In genomic region chr11:59329616-59330015, GRCm38 (mm10) we compare ENCODE assay signal across 18 mouse cellular contexts. TPM values are rescaled to one million over a fixed set of nuclear protein-coding genes. Genes with fewer than 3 reads are reported as not detected.
A peak's percentile ranks its signal among the peaks of the same experiment; 100 is the strongest.
DNase-seq lines count a peak whose midpoint lies in the region; ATAC-seq and TF ChIP-seq lines count a peak whose summit lies in the region.
"Had no signal": no experiment of that assay in that cellular context is flagged by ENCODE, and none has a peak within 500 bp of the region (broad histone marks: within the 10 kb centered on the region; RNA-seq: fewer than 3 reads in every experiment).

No protein-coding gene starts in this region.

- H3K9me3 ChIP-seq in kidney, postnatal 0 days (replicated peaks; ENCODE audit: low read length), result no peaks in the 10 kb centered on the region
- H3K9me3 ChIP-seq in embryonic facial prominence, embryonic 14.5 days (ENCODE audit: control insufficient read depth, low read length), result no peaks in the 10 kb centered on the region
- H3K9me3 ChIP-seq in hindbrain, embryonic 14.5 days (ENCODE audit: control insufficient read depth, low read length), result no peaks in the 10 kb centered on the region
- H3K9me3 ChIP-seq in midbrain, embryonic 15.5 days, result no peaks in the 10 kb centered on the region
- H3K9me3 ChIP-seq: liver, embryonic 12.5 days; stomach, embryonic 15.5 days had no signal

- no peaks in the 10 kb centered on the region for H3K36me3 ChIP-seq in kidney, postnatal 0 days (ENCODE audit: insufficient read depth, low read length)
- 0 out of 2 replicates have a peak, but pooled peaks cover 9% of the 10 kb centered on the region for H3K36me3 ChIP-seq in embryonic facial prominence, embryonic 14.5 days (ENCODE audit: control insufficient read depth, insufficient read depth, low read length)
- H3K36me3 ChIP-seq in hindbrain, embryonic 14.5 days (replicated peaks; ENCODE audit: control insufficient read depth, insufficient read depth), result no peaks in the 10 kb centered on the region
- no peaks in the 10 kb centered on the region for H3K36me3 ChIP-seq in midbrain, embryonic 15.5 days (replicated peaks)
- H3K36me3 ChIP-seq: liver, embryonic 12.5 days; stomach, embryonic 15.5 days had no signal

- ATAC-seq in kidney, postnatal 0 days (replicated peaks; ENCODE audit: low FRiP score, low read depth), result no peak
- ATAC-seq in embryonic facial prominence, embryonic 14.5 days (ENCODE audit: low read depth), result no peak
- peak; percentile 41; the same call in 1 of the 2 replicates for ATAC-seq in hindbrain, embryonic 14.5 days (ENCODE audit: low FRiP score)
- ATAC-seq in midbrain, embryonic 15.5 days (replicated peaks), result 0 out of 2 replicates have a peak, but pooled peaks have one; percentile 57
- no peak for ATAC-seq in megakaryocyte progenitor cell, adult 5-6 weeks (replicated peaks; ENCODE audit: poor library complexity)
- ATAC-seq: liver, embryonic 12.5 days; Patski had no signal

- H3K9ac ChIP-seq in kidney, postnatal 0 days (ENCODE audit: low read depth, low read length), result peak overlapping the region; percentile 9; the same call in 1 of the 2 replicates
- peak overlapping the region; percentile 35; the same call in 1 of the 2 replicates for H3K9ac ChIP-seq in embryonic facial prominence, embryonic 14.5 days (ENCODE audit: low read depth, low read length)
- H3K9ac ChIP-seq in hindbrain, embryonic 14.5 days, result 0 out of 2 replicates have a peak overlapping the region, but pooled peaks have one; percentile 12
- no peak overlapping the region for H3K9ac ChIP-seq in midbrain, embryonic 15.5 days
- H3K9ac ChIP-seq: liver, embryonic 12.5 days; stomach, embryonic 15.5 days had no signal

- DNase-seq in kidney, postnatal 0 days (ENCODE audit: low spot score), result no peak
- no peak for DNase-seq in kidney, adult 8-10 months
- DNase-seq in embryonic facial prominence, embryonic 14.5 days (ENCODE audit: low spot score), result no peak
- no peak for DNase-seq in hindbrain, embryonic 14.5 days (ENCODE audit: low spot score)
- DNase-seq in heart, postnatal 14 days, result no peak
- DNase-seq: cerebellum, adult 9-11 months; kidney, postnatal 14 days; lung, postnatal 36 days had no signal

- no peak overlapping the region for H3K4me2 ChIP-seq in kidney, postnatal 0 days (ENCODE audit: low read length)
- H3K4me2 ChIP-seq in embryonic facial prominence, embryonic 14.5 days (ENCODE audit: low read depth, low read length), result no peak overlapping the region
- no peak overlapping the region for H3K4me2 ChIP-seq in hindbrain, embryonic 14.5 days (replicated peaks)
- H3K4me2 ChIP-seq in midbrain, embryonic 15.5 days, result no peak overlapping the region
- H3K4me2 ChIP-seq: liver, embryonic 12.5 days; stomach, embryonic 15.5 days had no signal

- intact Hi-C loops in heart, postnatal 14 days (cut with DNase I), result loop anchor here (1.0 kb wide), 1 partner anchor 21 kb away; no protein-coding TSS in a partner anchor

- H3K27ac ChIP-seq in kidney, postnatal 0 days, result 0 out of 2 replicates have a peak overlapping the region, but pooled peaks have one; percentile 4
- no peak overlapping the region for H3K27ac ChIP-seq in embryonic facial prominence, embryonic 14.5 days (replicated peaks; ENCODE audit: low read depth, low read length)
- H3K27ac ChIP-seq in hindbrain, embryonic 14.5 days, result no peak overlapping the region; the same call in 1 of the 2 replicates
- peak overlapping the region; percentile 0; the same call in 1 of the 2 replicates for H3K27ac ChIP-seq in midbrain, embryonic 15.5 days
- H3K27ac ChIP-seq: liver, embryonic 12.5 days; stomach, embryonic 15.5 days had no signal

- no peaks in the 10 kb centered on the region for H3K4me1 ChIP-seq in kidney, postnatal 0 days (replicated peaks; ENCODE audit: insufficient read depth, low read length)
- H3K4me1 ChIP-seq in embryonic facial prominence, embryonic 14.5 days (ENCODE audit: control insufficient read depth, insufficient read depth, low read length), result peaks cover 14% of the 10 kb centered on the region; the same call in 1 of the 2 replicates
- H3K4me1 ChIP-seq in hindbrain, embryonic 14.5 days (replicated peaks; ENCODE audit: control insufficient read depth, insufficient read depth, low read length), result peaks cover 9% of the 10 kb centered on the region
- H3K4me1 ChIP-seq in midbrain, embryonic 15.5 days, result peaks cover 13% of the 10 kb centered on the region
- H3K4me1 ChIP-seq: liver, embryonic 12.5 days had no signal

- WGBS in kidney, postnatal 0 days, result 35% methylated on average over 6 of the region's 6 CpGs
- WGBS in embryonic facial prominence, embryonic 14.5 days, result 21% methylated on average over 6 of the region's 6 CpGs
- 21% methylated on average over 6 of the region's 6 CpGs for WGBS in hindbrain, embryonic 14.5 days
- WGBS in midbrain, embryonic 15.5 days, result 4% methylated on average over 6 of the region's 6 CpGs

- no peaks in the 10 kb centered on the region for H3K27me3 ChIP-seq in kidney, postnatal 0 days (ENCODE audit: insufficient read depth, low read length)
- H3K27me3 ChIP-seq in embryonic facial prominence, embryonic 14.5 days (replicated peaks; ENCODE audit: control insufficient read depth, insufficient read depth, low read length), result no peaks in the 10 kb centered on the region
- no peaks in the 10 kb centered on the region for H3K27me3 ChIP-seq in hindbrain, embryonic 14.5 days (ENCODE audit: control insufficient read depth, insufficient read depth, low read length)
- 0 out of 2 replicates have a peak, but pooled peaks cover 3% of the 10 kb centered on the region for H3K27me3 ChIP-seq in midbrain, embryonic 15.5 days (replicated peaks)
- H3K27me3 ChIP-seq: Patski; stomach, embryonic 15.5 days had no signal

- no peak overlapping the region for H3K4me3 ChIP-seq in kidney, postnatal 0 days (replicated peaks; ENCODE audit: low read depth, low read length)
- H3K4me3 ChIP-seq in embryonic facial prominence, embryonic 14.5 days (ENCODE audit: low read depth, low read length), result no peak overlapping the region
- no peak overlapping the region for H3K4me3 ChIP-seq in hindbrain, embryonic 14.5 days (replicated peaks; ENCODE audit: low read length)
- no peak overlapping the region for H3K4me3 ChIP-seq in midbrain, embryonic 15.5 days
- H3K4me3 ChIP-seq: liver, embryonic 12.5 days; myocyte; stomach, embryonic 15.5 days had no signal

- no peak for TF ChIP-seq CTCF in kidney, postnatal 0 days (IDR thresholded peaks at IDR 0.05; ENCODE audit: low read depth)

RNA-seq across cellular contexts. Expression of gene Wnt9a, which starts 22.9 kb away (rescaled TPM):
- 1.0 and 1.1 TPM in 2 replicates for polyA plus RNA-seq in kidney, postnatal 0 days (2015; fragmentation: Nextera tagmentation; extraction: Ambion mirVana)
- polyA plus RNA-seq in embryonic facial prominence, embryonic 14.5 days (2014; fragmentation: Nextera tagmentation; extraction: Ambion mirVana), result 4.8 and 5.8 TPM in 2 replicates
- 2.1 TPM in 2 replicates for polyA plus RNA-seq in hindbrain, embryonic 14.5 days (2014; fragmentation: Nextera tagmentation; extraction: Ambion mirVana)
- 3.8 and 3.9 TPM in 2 replicates for polyA plus RNA-seq in midbrain, embryonic 15.5 days (2015; fragmentation: Nextera tagmentation; extraction: Ambion mirVana)
- 1 to 10 TPM; 4.9 to 5.6 TPM for total RNA-seq in heart, postnatal 14 days (2021)
- total RNA-seq in megakaryocyte progenitor cell, adult 5-6 weeks (2015), result not detected in 2 replicates
- not detected in 2 replicates for total RNA-seq in megakaryocyte progenitor cell, adult 5-6 weeks (2017)
- total RNA-seq: CH12.LX had no signal

RNA-seq across cellular contexts. Expression of gene Wnt3a, which starts 39.1 kb away (rescaled TPM):
- polyA plus RNA-seq in kidney, postnatal 0 days (2015; fragmentation: Nextera tagmentation; extraction: Ambion mirVana), result not detected in 2 replicates
- 0.77 and 0.78 TPM in 2 replicates for polyA plus RNA-seq in embryonic facial prominence, embryonic 14.5 days (2014; fragmentation: Nextera tagmentation; extraction: Ambion mirVana)
- polyA plus RNA-seq in hindbrain, embryonic 14.5 days (2014; fragmentation: Nextera tagmentation; extraction: Ambion mirVana), result 0.40 and 0.43 TPM in 2 replicates
- polyA plus RNA-seq in midbrain, embryonic 15.5 days (2015; fragmentation: Nextera tagmentation; extraction: Ambion mirVana), result 0.43 and 0.61 TPM in 2 replicates
- total RNA-seq in heart, postnatal 14 days (2021), result not detected
- total RNA-seq in megakaryocyte progenitor cell, adult 5-6 weeks (2015), result not detected in 2 replicates
- total RNA-seq in megakaryocyte progenitor cell, adult 5-6 weeks (2017), result not detected in 2 replicates
- total RNA-seq: CH12.LX; heart, adult 8-10 months; hematopoietic stem cell, adult 5-6 weeks had no signal
- polyA plus RNA-seq: liver, embryonic 12.5 days; myocyte; Patski; small intestine, adult 2 months had no signal

RNA-seq across cellular contexts. Expression of gene Prss38, which starts 45.8 kb away (rescaled TPM):
- polyA plus RNA-seq in kidney, postnatal 0 days (2015; fragmentation: Nextera tagmentation; extraction: Ambion mirVana), result not detected in 2 replicates
- not detected in 2 replicates for polyA plus RNA-seq in embryonic facial prominence, embryonic 14.5 days (2014; fragmentation: Nextera tagmentation; extraction: Ambion mirVana)
- not detected in 2 replicates for polyA plus RNA-seq in hindbrain, embryonic 14.5 days (2014; fragmentation: Nextera tagmentation; extraction: Ambion mirVana)
- polyA plus RNA-seq in midbrain, embryonic 15.5 days (2015; fragmentation: Nextera tagmentation; extraction: Ambion mirVana), result 0.18 TPM in 1 of 2 replicates, not detected in the other
- total RNA-seq in heart, postnatal 14 days (2021), result not detected
- total RNA-seq in megakaryocyte progenitor cell, adult 5-6 weeks (2015), result not detected in 2 replicates
- not detected in 2 replicates for total RNA-seq in megakaryocyte progenitor cell, adult 5-6 weeks (2017)
- total RNA-seq: CH12.LX; heart, adult 8-10 months; hematopoietic stem cell, adult 5-6 weeks had no signal
- polyA plus RNA-seq: liver, embryonic 12.5 days; myocyte; Patski; small intestine, adult 2 months; stomach, embryonic 15.5 days had no signal

Comparison
In these comparisons a context has a peak if more than half of its experiments do, and no peak if none do; other contexts are left out.
1. ATAC-seq: peak in hindbrain, embryonic 14.5 days (single experiment) and midbrain, embryonic 15.5 days (single experiment); none in kidney, postnatal 0 days (single experiment), embryonic facial prominence, embryonic 14.5 days (single experiment) and megakaryocyte progenitor cell, adult 5-6 weeks (single experiment).
2. H3K27ac ChIP-seq: peak in kidney, postnatal 0 days (single experiment) and midbrain, embryonic 15.5 days (single experiment); none in embryonic facial prominence, embryonic 14.5 days (single experiment) and hindbrain, embryonic 14.5 days (single experiment).